Mouse (Mus musculus): ENCODE measurements around the gene Ckm.

Gene Ckm

GRCm38 (mm10) chr7:19467638-19468037 is 63.1 kb downstream of the Ckm start:
- DNase-seq (ENCODE audit: low spot score in 2 of 2): no peak

DNA sequence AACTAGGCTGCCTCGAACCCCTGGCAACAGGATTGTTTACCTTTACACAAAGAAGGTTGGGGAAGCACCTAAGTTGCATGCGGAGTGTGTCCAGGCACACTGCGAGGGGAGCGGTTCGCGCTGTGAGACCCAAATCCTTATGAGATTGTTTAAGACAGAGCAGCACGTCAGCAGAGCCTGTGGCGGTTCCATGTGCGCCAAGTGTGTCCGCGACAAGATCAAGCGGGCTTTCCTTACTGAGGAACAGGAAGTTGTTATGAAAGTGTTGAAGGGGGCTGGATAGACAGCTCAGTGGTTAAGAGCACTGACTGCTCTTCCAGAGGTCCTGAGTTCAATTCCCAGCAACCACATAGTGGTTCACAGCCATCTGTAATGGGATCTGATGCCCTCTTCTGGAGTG is 63.7 kb downstream of the Ckm start:
- no peak for DNase-seq (ENCODE audit: low spot score in 2 of 2)

DNA sequence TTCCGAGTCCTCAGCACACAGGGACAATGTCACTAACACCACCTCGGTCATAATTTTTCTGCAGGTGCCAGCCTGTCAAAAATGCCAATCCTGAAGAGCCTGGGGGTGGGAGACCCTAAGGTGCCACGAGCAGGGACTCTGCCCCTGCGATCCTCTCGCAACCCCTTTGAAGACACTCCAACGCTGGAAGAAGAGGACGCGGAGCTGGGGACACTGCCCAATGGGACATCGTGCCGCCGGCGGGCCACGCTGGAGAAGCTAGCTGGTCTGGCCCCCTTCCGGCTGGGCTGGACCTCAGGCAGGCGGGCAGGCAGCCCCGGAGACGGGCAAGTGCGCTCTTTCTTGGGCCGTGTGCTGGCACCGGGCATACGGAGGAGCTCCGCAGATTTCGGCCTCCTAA is 64.8 kb downstream of the Ckm start:
- DNase-seq (ENCODE audit: low spot score in 2 of 2): no peak

DNA sequence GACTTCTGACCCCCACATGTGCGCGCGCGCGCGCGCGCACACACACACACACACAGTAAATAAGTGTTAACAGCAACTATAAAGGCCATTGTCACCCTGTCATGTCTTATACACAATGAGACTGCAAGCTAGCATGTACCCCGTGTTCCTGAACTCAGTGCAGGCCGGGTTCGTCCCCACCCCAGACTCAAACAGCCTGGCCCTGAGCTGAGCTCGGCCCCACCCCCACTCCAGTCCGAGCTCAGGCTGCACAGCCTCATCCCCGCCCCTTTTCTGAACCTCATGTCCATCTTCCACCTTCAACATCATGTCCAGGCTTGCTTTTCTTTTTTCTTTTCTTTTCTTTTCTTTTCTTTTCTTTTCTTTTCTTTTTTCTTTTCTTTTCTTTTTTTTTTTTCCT is 65.7 kb downstream of the Ckm start:
- no peak for DNase-seq (ENCODE audit: low spot score in 2 of 2)

DNA sequence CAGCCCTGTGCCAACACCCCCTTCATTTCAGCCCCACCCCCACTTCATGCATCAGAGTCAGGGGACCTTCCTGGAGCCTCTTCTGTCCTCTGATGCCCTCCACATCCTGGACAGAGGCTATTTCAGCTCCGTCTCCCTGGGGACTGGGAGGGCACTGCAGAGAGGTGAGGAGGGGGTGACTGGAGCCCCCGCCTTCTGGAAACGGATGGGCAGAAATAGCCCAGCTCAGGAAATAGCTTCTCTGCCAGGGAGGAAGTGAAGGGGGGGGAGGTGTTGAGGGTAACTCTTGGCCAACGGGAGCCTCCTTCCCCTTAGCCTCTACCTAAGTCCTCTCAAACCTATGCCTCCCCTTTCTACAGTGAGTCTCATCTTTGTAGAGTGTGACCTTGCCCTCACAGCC is 67.8 kb downstream of the Ckm start:
- no peak for DNase-seq (ENCODE audit: low spot score in 2 of 2)
